Mouse (Mus musculus): Measurements from ENCODE around the gene Krt23.

GRCm38 (mm10) chr11:99471946-99472345 is 21.0 kb downstream of the Krt23 start:
- TF ChIP-seq POLR2A (IDR thresholded peaks at IDR 0.05; ENCODE audit: low read depth, low read length) (no peak), CTCF (IDR thresholded peaks at IDR 0.05; ENCODE audit: borderline replicate concordance, insufficient read depth, low read length) (no peak)

All from embryonic fibroblast, embryonic 13.5 days (primary cell).